Mouse (Mus musculus): ENCODE measurements around the gene Mrgprg. TPM values are rescaled to one million over a fixed set of nuclear protein-coding genes. Genes with fewer than 3 reads are reported as not detected.

Gene Mrgprg
- polyA plus RNA-seq, 1 experiment from 2014 or later: not detected

- Histone ChIP-seq H3K27ac (ENCODE audit: low read length) (peak overlapping the region; percentile 57), H3K36me3 (ENCODE audit: insufficient read depth, low read length) (no peaks in the 10 kb centered on the region), H3K4me2 (replicated peaks; ENCODE audit: low read depth, low read length) (no peak overlapping the region), H3K4me1 (ENCODE audit: insufficient read depth, low read depth, low read length) (peaks cover 4% of the 10 kb centered on the region; the same call in 1 of the 2 replicates), H3K4me3 (ENCODE audit: low read depth, low read length) (no peak overlapping the region), H3K27me3 (replicated peaks; ENCODE audit: insufficient read depth, low read length) (no peaks in the 10 kb centered on the region), H3K9me3 (ENCODE audit: low read length) (no peaks in the 10 kb centered on the region), H3K9ac (replicated peaks; ENCODE audit: low read depth) (no peak overlapping the region)
- DNase-seq (ENCODE audit: low spot score): peak; percentile 91
- WGBS: 4% methylated on average over 1 of the region's 1 CpGs
- ATAC-seq: peak; percentile 93
- TF ChIP-seq EP300 (IDR thresholded peaks at IDR 0.05) (peak; percentile 90), CTCF (IDR thresholded peaks at IDR 0.05) (no peak)
Observed at GRCm38 (mm10) chr7:143769461-143769860, 2.7 kb upstream of the Mrgprg start.

- Histone ChIP-seq H3K4me3 (ENCODE audit: low read depth, low read length) (no peak overlapping the region), H3K9me3 (ENCODE audit: low read length) (no peaks in the 10 kb centered on the region), H3K27me3 (replicated peaks; ENCODE audit: insufficient read depth, low read length) (no peaks in the 10 kb centered on the region), H3K4me1 (ENCODE audit: insufficient read depth, low read depth, low read length) (peaks cover 4% of the 10 kb centered on the region; the same call in 1 of the 2 replicates), H3K9ac (replicated peaks; ENCODE audit: low read depth) (no peak overlapping the region), H3K36me3 (ENCODE audit: insufficient read depth, low read length) (no peaks in the 10 kb centered on the region), H3K27ac (ENCODE audit: low read length) (no peak overlapping the region), H3K4me2 (replicated peaks; ENCODE audit: low read depth, low read length) (no peak overlapping the region)
- no peak for DNase-seq (ENCODE audit: low spot score)
- no peak for ATAC-seq
- TF ChIP-seq CTCF (IDR thresholded peaks at IDR 0.05) (no peak), EP300 (IDR thresholded peaks at IDR 0.05) (no peak)
- 53% methylated on average over 6 of the region's 6 CpGs for WGBS
Observed at GRCm38 (mm10) chr7:143768267-143768666, 1.5 kb upstream of the Mrgprg start.

GRCm38 (mm10) chr7:143764876-143765530 is 1.8 kb downstream of the Mrgprg start:
- 65% methylated on average over 19 of the region's 19 CpGs for WGBS
- Histone ChIP-seq H3K9ac (replicated peaks; ENCODE audit: low read depth) (no peak overlapping the region), H3K27ac (ENCODE audit: low read length) (no peak overlapping the region), H3K9me3 (ENCODE audit: low read length) (no peaks in the 10 kb centered on the region), H3K4me1 (ENCODE audit: insufficient read depth, low read depth, low read length) (peaks cover 2% of the 10 kb centered on the region; the same call in 1 of the 2 replicates), H3K27me3 (replicated peaks; ENCODE audit: insufficient read depth, low read length) (no peaks in the 10 kb centered on the region), H3K36me3 (ENCODE audit: insufficient read depth, low read length) (no peaks in the 10 kb centered on the region), H3K4me3 (ENCODE audit: low read depth, low read length) (no peak overlapping the region), H3K4me2 (replicated peaks; ENCODE audit: low read depth, low read length) (no peak overlapping the region)
- DNase-seq (ENCODE audit: low spot score) (no peak), ATAC-seq (no peak)
- TF ChIP-seq EP300 (IDR thresholded peaks at IDR 0.05) (no peak), CTCF (IDR thresholded peaks at IDR 0.05) (no peak)

GRCm38 (mm10) chr7:143763794-143764193 is 3.0 kb downstream of the Mrgprg start:
- Histone ChIP-seq H3K27me3 (replicated peaks; ENCODE audit: insufficient read depth, low read length) (no peaks in the 10 kb centered on the region), H3K4me3 (ENCODE audit: low read depth, low read length) (no peak overlapping the region), H3K36me3 (ENCODE audit: insufficient read depth, low read length) (no peaks in the 10 kb centered on the region), H3K4me1 (ENCODE audit: insufficient read depth, low read depth, low read length) (no peaks in the 10 kb centered on the region), H3K9ac (replicated peaks; ENCODE audit: low read depth) (no peak overlapping the region), H3K9me3 (ENCODE audit: low read length) (no peaks in the 10 kb centered on the region), H3K27ac (ENCODE audit: low read length) (no peak overlapping the region), H3K4me2 (replicated peaks; ENCODE audit: low read depth, low read length) (no peak overlapping the region)
- 14% methylated on average over 3 of the region's 3 CpGs for WGBS
- peak; percentile 78 for DNase-seq (ENCODE audit: low spot score)
- TF ChIP-seq CTCF (IDR thresholded peaks at IDR 0.05) (peak; percentile 89), EP300 (IDR thresholded peaks at IDR 0.05) (no peak)
- no peak; the same call in 1 of the 2 replicates for ATAC-seq

GRCm38 (mm10) chr7:143758956-143759355 is 7.8 kb downstream of the Mrgprg start:
- TF ChIP-seq CTCF (IDR thresholded peaks at IDR 0.05): no peak
- no peak for TF ChIP-seq EP300 (IDR thresholded peaks at IDR 0.05)
- Histone ChIP-seq H3K9me3 (ENCODE audit: low read length) (no peaks in the 10 kb centered on the region), H3K27me3 (replicated peaks; ENCODE audit: insufficient read depth, low read length) (no peaks in the 10 kb centered on the region; the same call in 1 of the 2 replicates), H3K4me2 (replicated peaks; ENCODE audit: low read depth, low read length) (no peak overlapping the region), H3K9ac (replicated peaks; ENCODE audit: low read depth) (no peak overlapping the region), H3K4me3 (ENCODE audit: low read depth, low read length) (no peak overlapping the region), H3K36me3 (ENCODE audit: insufficient read depth, low read length) (no peaks in the 10 kb centered on the region), H3K4me1 (ENCODE audit: insufficient read depth, low read depth, low read length) (peaks cover 6% of the 10 kb centered on the region; the same call in 1 of the 2 replicates), H3K27ac (ENCODE audit: low read length) (no peak overlapping the region)
- ATAC-seq (no peak), DNase-seq (ENCODE audit: low spot score) (no peak)
- WGBS: 59% methylated on average over 3 of the region's 3 CpGs

GRCm38 (mm10) chr7:143757696-143758095 is 9.1 kb downstream of the Mrgprg start:
- Histone ChIP-seq H3K4me2 (replicated peaks; ENCODE audit: low read depth, low read length) (no peak overlapping the region), H3K27me3 (replicated peaks; ENCODE audit: insufficient read depth, low read length) (no peaks in the 10 kb centered on the region; the same call in 1 of the 2 replicates), H3K36me3 (ENCODE audit: insufficient read depth, low read length) (no peaks in the 10 kb centered on the region), H3K9ac (replicated peaks; ENCODE audit: low read depth) (no peak overlapping the region), H3K27ac (ENCODE audit: low read length) (no peak overlapping the region), H3K4me1 (ENCODE audit: insufficient read depth, low read depth, low read length) (peaks cover 6% of the 10 kb centered on the region; the same call in 1 of the 2 replicates), H3K9me3 (ENCODE audit: low read length) (no peaks in the 10 kb centered on the region), H3K4me3 (ENCODE audit: low read depth, low read length) (no peak overlapping the region)
- TF ChIP-seq CTCF (IDR thresholded peaks at IDR 0.05) (no peak), EP300 (IDR thresholded peaks at IDR 0.05) (no peak)
- DNase-seq (ENCODE audit: low spot score) (no peak), ATAC-seq (no peak)
- 60% methylated on average over 3 of the region's 3 CpGs for WGBS
